Mouse (Mus musculus) lung, embryonic 14.5 days (tissue): Measurements from ENCODE around the gene Akap8. TPM values are rescaled to one million over a fixed set of nuclear protein-coding genes. Genes with fewer than 3 reads are reported as not detected.

Experiments used
- ATAC-seq: fragments of 200-750 bp; cut with Nextera tagmentation; 2 replicates; pipeline ENCODE4 v1.8.0; 2017; ENCODE audit warnings: mild to moderate bottlenecking, moderate TSS enrichment, moderate library complexity; ENCODE audit not compliant: insufficient read depth
- DNase-seq: peaks from one replicate; pipeline ENCODE4 v3.0.0-alpha.2; 2015
- H3K27ac ChIP-seq: fragments of 300-500 bp; sonication (generic); 2 replicates; pipeline ENCODE4 v1.5.1; 2014; ENCODE audit warnings: low read depth, mild to moderate bottlenecking, moderate library complexity
- H3K27me3 ChIP-seq: fragments of 300-500 bp; sonication (generic); 2 replicates; pipeline ENCODE4 v1.6.1; 2014; ENCODE audit warnings: low read length, control low read depth; ENCODE audit not compliant: insufficient read depth
- H3K36me3 ChIP-seq: fragments of 300-500 bp; sonication (generic); 2 replicates; pipeline ENCODE4 v1.6.1; 2014; ENCODE audit warnings: control low read depth; ENCODE audit not compliant: insufficient read depth
- H3K4me1 ChIP-seq: fragments of 300-500 bp; sonication (generic); 2 replicates; pipeline ENCODE4 v1.6.1; 2014; ENCODE audit warnings: antibody characterized with exemption, control low read depth; ENCODE audit not compliant: insufficient read depth
- H3K4me2 ChIP-seq: fragments of 300-500 bp; sonication (generic); 2 replicates; pipeline ENCODE4 v1.6.1; 2014; ENCODE audit warnings: mild to moderate bottlenecking
- H3K4me3 ChIP-seq: fragments of 300-500 bp; sonication (generic); 2 replicates; pipeline ENCODE4 v1.5.1; 2014; ENCODE audit warnings: low read depth, low read length
- H3K9ac ChIP-seq: fragments of 300-500 bp; sonication (generic); 2 replicates; pipeline ENCODE4 v1.6.1; 2014
- H3K9me3 ChIP-seq: fragments of 300-500 bp; sonication (generic); 2 replicates; pipeline ENCODE4 v1.6.1; 2016; ENCODE audit warnings: low read depth, low read length, control low read depth
- CTCF ChIP-seq: IDR thresholded peaks from 2 replicates; pipeline ENCODE4 v1.5.1; 2016; ENCODE audit warnings: antibody characterized with exemption, low read depth
- WGBS: fragments of 180-500 bp; shearing (Covaris S2); extraction: QIAGEN DNeasy Blood & Tissue Kit; methylation state at CpG from one replicate; pipeline ENCODE4 v1.1.7; 2014; 5-methylcytosine and 5-hydroxymethylcytosine counted together
- polyA plus RNA-seq: library from polyadenylated mRNA; unstranded; fragments of >200 nt; fragmentation: Nextera tagmentation; extraction: Ambion mirVana; gene quantifications from 2 replicates; pipeline ENCODE4 v1.2.1, GENCODE M21; 2014

The Akap8 gene
- polyA plus RNA-seq, 1 experiment from 2014 or later: 54.3 TPM

DNA sequence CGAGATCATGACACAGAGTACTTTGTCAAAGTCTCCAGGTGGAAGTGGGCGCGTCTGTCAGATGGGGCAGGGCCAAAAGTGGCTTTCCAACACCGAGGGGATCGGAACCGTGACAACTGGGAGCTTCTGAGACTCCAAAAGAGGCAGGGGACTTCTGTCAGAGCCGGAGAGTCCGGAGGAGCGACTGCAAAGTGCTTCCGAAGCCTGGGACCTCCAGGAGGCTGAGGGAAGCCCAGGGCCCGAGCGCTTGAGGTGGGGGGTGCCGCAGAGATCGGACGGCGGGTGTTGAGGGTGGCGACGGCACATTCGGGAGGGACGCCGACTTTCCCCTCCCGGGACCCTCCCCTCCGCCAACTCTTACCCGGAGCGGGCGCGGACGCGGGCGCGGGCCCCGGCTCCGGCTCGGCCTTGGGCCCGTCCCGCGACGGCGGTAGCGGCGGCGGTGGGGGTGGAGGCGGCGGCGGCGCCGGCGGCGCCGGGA, 42.8 kb upstream of the Akap8 start:
- H3K9me3 ChIP-seq: no peaks in the 10 kb centered on the region
- ATAC-seq (peak; percentile 48), DNase-seq (peak; percentile 30)
- H3K27me3 ChIP-seq: no peaks in the 10 kb centered on the region
- H3K9ac ChIP-seq: peak overlapping the region; percentile 96
- H3K27ac ChIP-seq: peak overlapping the region; percentile 51
- TF ChIP-seq CTCF: no peak
- peak overlapping the region; percentile 66 for H3K4me2 ChIP-seq
- peaks cover 7% of the 10 kb centered on the region; the same call in 1 of the 2 replicates for H3K4me1 ChIP-seq
- H3K4me3 ChIP-seq: peak overlapping the region; percentile 97
- 0% methylated on average over 50 of the region's 50 CpGs for WGBS
- H3K36me3 ChIP-seq: peaks cover 42% of the 10 kb centered on the region

DNA sequence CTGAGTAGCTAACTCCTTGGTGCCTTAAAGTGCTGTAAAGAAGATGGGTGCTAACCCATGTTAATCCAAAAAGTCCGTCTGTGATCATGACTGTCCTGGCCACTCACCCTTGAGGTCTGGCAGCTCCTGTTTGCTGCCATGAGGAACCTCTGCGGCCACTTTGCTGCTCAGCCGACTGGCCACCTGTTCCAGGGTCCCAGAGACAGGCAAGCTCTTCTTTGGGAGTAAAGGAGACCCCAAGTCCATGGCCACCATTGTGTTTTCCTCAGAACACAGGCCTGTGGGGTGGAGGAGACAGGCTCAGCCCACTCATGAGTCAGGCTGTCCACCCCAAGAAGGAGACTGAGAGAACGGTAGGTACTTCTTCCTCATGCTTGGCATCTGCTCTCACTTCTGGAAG, 41.6 kb upstream of the Akap8 start:
- 77% methylated on average over 4 of the region's 4 CpGs for WGBS
- Histone ChIP-seq H3K4me3 (peak overlapping the region; percentile 97), H3K9me3 (no peaks in the 10 kb centered on the region), H3K4me1 (0 out of 2 replicates have a peak, but pooled peaks cover 4% of the 10 kb centered on the region), H3K27me3 (no peaks in the 10 kb centered on the region), H3K36me3 (peaks cover 54% of the 10 kb centered on the region), H3K27ac (no peak overlapping the region), H3K9ac (peak overlapping the region; percentile 96), H3K4me2 (peak overlapping the region; percentile 66)
- DNase-seq (no peak), ATAC-seq (no peak)
- no peak for TF ChIP-seq CTCF

DNA sequence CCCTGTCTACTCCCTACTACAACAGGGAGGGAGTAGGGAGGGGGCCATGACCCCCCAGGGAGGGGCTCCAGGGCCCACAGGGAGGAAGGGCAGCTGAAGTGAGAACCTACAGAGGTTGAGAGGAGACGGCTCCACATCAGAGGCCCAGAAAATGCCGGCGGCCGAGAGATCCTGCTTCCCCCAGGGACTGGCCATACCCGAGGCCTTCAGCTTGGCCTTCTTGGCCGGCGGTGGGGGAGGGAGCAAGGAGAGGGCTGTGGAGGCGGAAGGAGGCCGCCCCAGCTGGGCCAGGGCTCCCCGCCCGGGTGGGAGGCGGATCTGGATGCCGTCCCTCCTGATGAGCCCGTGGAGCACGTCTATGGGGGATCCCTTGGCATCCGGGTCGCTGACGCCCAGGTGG, 38.9 kb upstream of the Akap8 start:
- DNase-seq: no peak
- 91% methylated on average over 18 of the region's 18 CpGs for WGBS

DNA sequence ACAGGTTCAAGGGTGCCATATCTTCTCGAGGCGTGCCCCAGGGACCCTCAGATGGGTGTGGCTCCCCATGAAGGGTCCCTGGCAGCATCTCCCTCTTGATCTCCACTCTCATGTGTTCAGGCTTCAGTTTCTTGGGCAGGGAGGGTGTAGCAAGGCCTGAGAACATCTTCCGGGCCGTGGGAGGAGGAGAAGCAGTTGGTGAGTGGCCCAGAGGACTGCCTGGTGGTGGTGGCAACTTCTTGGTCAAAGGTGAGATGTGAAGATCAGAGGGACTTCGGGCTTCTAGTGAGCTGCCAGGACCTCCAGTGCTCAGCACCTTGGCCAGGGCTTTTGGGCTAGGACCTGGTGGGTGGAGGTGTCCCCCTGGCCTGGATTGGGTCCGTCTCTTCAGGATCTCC, 37.9 kb upstream of the Akap8 start:
- no peak for TF ChIP-seq CTCF
- ATAC-seq: no peak

More for the DNA sequence above, 38.9 kb upstream of the Akap8 start:
- H3K9me3 ChIP-seq: no peaks in the 10 kb centered on the region
- H3K36me3 ChIP-seq: peaks cover 79% of the 10 kb centered on the region
- no peak overlapping the region for H3K27ac ChIP-seq
- no peak overlapping the region for H3K4me2 ChIP-seq
- no peak overlapping the region for H3K9ac ChIP-seq
- no peak overlapping the region for H3K4me3 ChIP-seq
- no peak for ATAC-seq
- no peaks in the 10 kb centered on the region for H3K27me3 ChIP-seq
- TF ChIP-seq CTCF: no peak
- H3K4me1 ChIP-seq: 0 out of 2 replicates have a peak, but pooled peaks cover 4% of the 10 kb centered on the region

DNA sequence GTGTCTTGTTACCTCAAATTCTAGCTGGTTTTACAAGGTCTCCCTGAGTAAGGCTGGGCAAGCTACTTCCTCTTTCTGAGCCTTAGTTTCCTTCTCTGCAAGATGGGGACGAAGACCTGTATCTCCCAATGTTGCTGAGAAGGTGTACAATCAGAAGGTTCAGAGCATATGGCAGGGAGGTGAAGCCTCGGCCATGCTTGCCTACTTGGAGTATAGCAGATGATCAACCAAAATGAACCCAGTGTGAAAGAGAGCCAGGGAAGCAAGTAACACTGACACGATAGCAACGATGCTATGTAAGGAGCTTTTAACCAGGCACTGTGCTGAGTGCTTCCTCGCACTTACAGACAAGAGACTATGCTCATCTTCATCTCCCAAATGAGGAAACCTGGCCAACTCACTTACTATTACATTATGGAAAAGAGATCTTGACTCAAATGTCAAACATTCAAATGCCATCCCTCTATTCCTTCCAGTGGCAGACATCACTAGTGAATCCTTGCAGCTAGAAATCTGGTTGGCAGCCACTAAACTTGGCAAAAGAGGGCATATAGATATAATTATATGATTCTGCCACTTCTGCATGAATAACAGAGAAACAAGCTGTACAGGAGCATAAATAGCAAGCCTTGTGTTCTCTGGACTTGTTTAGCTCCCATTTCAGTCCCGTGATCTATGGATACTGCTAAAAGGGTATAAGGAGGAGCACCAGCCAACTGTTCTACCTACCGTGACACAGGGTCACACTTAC, 37.3 kb upstream of the Akap8 start:
- Histone ChIP-seq H3K4me3 (no peak overlapping the region), H3K4me1 (0 out of 2 replicates have a peak, but pooled peaks cover 4% of the 10 kb centered on the region), H3K36me3 (peaks cover 94% of the 10 kb centered on the region), H3K9ac (no peak overlapping the region), H3K27ac (no peak overlapping the region), H3K4me2 (no peak overlapping the region), H3K9me3 (no peaks in the 10 kb centered on the region), H3K27me3 (no peaks in the 10 kb centered on the region)
- ATAC-seq (no peak), DNase-seq (no peak)
- 88% methylated on average over 7 of the region's 7 CpGs for WGBS
- TF ChIP-seq CTCF: no peak

More for the DNA sequence above, 37.9 kb upstream of the Akap8 start:
- H3K27ac ChIP-seq: no peak overlapping the region
- peaks cover 89% of the 10 kb centered on the region for H3K36me3 ChIP-seq
- no peak overlapping the region for H3K9ac ChIP-seq
- no peaks in the 10 kb centered on the region for H3K27me3 ChIP-seq
- 0 out of 2 replicates have a peak, but pooled peaks cover 4% of the 10 kb centered on the region for H3K4me1 ChIP-seq
- 86% methylated on average over 6 of the region's 6 CpGs for WGBS
- no peaks in the 10 kb centered on the region for H3K9me3 ChIP-seq
- H3K4me3 ChIP-seq: no peak overlapping the region
- DNase-seq: no peak
- no peak overlapping the region for H3K4me2 ChIP-seq

DNA sequence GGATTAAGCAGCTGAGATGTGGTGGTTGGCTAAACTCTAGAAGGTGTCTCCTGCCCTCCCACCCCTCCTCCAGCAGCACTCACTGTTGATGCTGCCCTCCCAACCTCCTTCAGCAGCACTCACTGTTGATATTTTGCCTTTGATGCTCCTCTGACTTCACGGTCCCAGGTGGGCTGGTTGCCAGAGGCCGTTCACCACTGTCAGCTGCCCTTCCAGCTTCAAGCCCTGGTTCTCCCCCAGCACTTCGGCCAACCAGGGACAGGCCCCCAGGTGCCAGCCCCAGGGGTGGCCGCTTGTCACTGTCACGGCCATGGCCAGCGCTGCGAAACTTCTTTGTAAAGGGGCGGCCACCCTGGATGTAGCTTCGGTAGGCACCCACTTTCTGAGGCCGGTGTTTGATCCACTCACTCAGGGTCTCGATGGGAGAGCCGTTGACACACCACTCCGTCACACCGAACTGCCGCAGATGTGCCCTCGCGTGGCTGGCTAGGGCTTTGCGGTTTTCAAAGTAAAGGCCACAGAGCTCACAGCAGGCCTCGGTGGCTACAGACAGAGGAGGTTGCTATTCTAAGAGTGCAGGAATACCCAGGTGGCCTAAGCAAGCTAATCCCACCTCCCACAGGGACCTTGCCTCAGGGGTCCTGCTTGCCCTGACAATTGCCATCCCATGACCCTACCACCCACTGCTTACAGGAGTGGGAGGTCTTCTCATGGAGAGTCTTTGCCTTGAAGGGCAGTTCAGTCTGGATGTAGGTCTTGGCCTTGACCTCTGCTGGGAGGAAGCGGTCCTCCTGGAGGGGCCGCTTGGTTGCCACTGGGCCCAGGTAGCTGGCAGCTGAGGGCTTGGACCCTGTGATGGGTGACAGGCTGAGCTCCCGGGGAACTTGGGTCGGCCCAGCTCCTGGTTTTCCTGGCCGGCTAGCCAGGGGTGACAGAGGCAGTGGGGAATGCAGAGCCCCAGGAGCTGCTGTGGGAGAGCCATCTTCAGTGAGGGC, 36.0 kb upstream of the Akap8 start:
- Histone ChIP-seq H3K9me3 (no peaks in the 10 kb centered on the region), H3K4me3 (no peak overlapping the region), H3K9ac (no peak overlapping the region), H3K36me3 (peaks cover 98% of the 10 kb centered on the region), H3K4me2 (no peak overlapping the region), H3K4me1 (no peaks in the 10 kb centered on the region), H3K27ac (no peak overlapping the region), H3K27me3 (no peaks in the 10 kb centered on the region)
- ATAC-seq: no peak
- 84% methylated on average over 24 of the region's 24 CpGs for WGBS
- no peak for DNase-seq
- TF ChIP-seq CTCF: no peak

DNA sequence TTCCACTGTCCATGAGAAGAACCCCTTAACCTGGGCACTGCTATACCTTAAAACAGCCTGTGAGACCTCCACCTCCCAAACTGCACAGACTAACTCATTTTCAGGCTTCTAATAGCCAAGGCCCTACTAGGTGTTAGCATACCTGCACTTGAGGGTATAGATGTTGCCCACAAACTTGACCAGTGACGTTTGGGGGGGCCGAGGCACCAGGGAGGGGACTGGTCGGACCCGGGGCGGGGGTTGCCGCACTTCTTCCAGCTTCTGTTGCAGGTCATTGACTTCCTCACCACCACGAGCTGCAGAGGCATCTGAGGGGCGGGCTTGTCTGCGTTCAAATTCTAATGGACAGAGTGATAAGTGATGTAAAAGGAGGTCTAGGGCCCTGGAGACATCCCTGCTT, 35.2 kb upstream of the Akap8 start:
- no peaks in the 10 kb centered on the region for H3K27me3 ChIP-seq
- no peak overlapping the region for H3K27ac ChIP-seq
- ATAC-seq (no peak), DNase-seq (no peak)
- peaks cover 91% of the 10 kb centered on the region for H3K36me3 ChIP-seq
- H3K4me2 ChIP-seq: no peak overlapping the region
- no peak for TF ChIP-seq CTCF
- 90% methylated on average over 9 of the region's 9 CpGs for WGBS
- H3K4me1 ChIP-seq: no peaks in the 10 kb centered on the region
- H3K4me3 ChIP-seq: no peak overlapping the region
- no peak overlapping the region for H3K9ac ChIP-seq
- no peaks in the 10 kb centered on the region for H3K9me3 ChIP-seq
